Mouse (Mus musculus) E14TG2a.4 (cell line): ENCODE data around the gene Bola2.

Source experiments
- CTCF ChIP-seq: conservative IDR thresholded peaks from 2 replicates; pipeline ENCODE4 v1.5.1; 2014; ENCODE audit warnings: low read length
- NANOG ChIP-seq: IDR thresholded peaks from 2 replicates; pipeline ENCODE4 v1.6.1; 2014; ENCODE audit warnings: borderline replicate concordance, low read length, mixed read lengths
- POU5F1 ChIP-seq: IDR thresholded peaks from 2 replicates; pipeline ENCODE4 v1.6.1; 2014; ENCODE audit warnings: low read length, borderline replicate concordance

DNA sequence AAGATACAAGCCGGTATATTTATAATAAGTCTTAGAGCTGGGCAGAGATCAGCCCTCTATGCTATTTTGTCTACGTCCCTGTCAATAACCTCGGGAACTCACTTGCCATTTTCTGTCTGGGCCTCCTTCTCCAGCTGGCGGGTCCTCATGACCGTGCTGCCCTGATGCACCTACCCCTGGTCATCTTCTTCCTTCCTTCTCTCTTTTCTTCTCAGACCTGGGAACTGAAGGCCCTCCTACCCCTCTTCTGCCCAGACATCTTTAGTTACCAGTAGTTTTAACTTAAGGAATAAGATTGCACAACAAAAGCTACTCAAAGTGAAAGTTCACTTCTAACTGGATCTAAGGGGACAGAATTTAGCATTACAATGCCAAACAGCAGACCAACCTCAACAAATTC is 15.5 kb upstream of the Bola2 start:
- TF ChIP-seq CTCF (no peak), POU5F1 (no peak), NANOG (no peak)
